Mouse (Mus musculus): ENCODE data around the gene Mdm2.
"Not testable (repeated sequence)": the region's sequence is repeated elsewhere in the genome, so short reads cannot be mapped to it uniquely, and the experiment has no call there.

The Mdm2 gene

DNA sequence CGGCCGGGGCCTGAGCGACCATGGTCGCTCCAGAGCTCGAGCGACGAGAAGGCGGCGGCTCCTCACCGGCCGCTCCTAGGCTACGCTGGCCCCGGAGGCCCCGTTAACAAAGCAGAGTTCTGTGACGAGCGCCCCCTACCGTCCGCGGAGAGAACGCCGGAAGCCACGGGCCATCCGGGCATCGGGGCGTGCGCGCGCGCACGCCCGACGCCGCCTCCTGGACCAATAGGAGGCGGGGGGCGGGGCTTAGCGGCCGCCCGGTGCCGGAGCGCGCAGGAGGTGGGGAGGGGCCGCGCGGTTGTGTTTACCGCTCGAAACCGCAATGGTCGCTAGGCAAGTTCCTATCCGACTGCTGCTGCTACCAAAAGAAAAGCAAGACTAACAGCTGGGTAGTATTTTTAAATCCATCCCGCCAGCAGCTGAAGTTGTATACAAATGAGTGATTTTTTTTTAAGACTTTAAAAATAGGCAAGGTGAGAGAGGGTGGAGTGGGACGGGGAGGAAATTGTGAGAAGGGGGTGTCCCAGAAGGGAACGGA is at the start of gene Mdm2:
Gene Mdm2, minus strand, starts transcription at position 155 of the 538 bp plus-strand sequence.
- in situ Hi-C loops (cut with MboI; ENCODE audit: unreplicated experiment in 2 of 2) = loop anchor here (25.0 kb wide), 3 partner anchors 648 to 1502 kb away; partner anchors contain the start of gene Cct2 (in 1 of the 2)

DNA sequence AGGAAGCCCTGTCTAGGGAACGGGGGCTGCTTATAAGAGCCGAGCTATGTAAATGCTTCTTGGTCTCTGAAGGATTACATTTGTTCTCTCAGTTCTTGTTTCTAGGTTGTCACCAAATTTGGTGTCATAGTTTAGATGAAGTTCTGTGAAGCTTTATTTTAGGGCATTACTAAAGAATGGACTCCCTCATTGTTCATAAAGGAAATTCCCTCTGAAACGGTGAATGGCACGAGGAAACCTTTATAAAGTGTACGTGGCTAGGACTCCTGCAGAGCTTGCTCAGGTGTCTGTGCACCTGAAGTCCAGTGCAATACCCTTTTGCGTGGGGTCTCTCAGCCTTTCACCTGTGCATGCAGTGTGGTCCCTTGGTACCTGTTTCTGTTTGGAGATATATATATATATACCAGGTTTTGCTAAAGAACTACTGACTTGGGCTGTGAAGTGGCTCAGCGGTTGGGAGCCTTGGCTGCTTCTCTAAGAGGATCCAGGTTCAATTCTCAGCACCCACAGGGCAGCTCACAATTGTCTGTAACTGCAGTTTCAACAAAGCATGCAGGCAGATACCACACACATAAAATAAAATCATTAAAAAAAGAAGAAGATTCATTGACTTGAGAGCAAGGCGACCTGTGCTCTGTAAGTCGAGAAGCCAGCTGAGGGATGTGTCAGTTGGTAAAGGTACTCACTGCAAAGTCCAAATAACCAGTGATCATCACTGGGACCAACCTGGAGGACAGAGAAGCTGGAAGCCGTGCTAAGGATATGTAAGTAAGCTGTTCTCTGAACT is 49.5 kb upstream of the Mdm2 start:
- in situ Hi-C loops (cut with MboI; ENCODE audit: unreplicated experiment in 2 of 2) = no loop called here

DNA sequence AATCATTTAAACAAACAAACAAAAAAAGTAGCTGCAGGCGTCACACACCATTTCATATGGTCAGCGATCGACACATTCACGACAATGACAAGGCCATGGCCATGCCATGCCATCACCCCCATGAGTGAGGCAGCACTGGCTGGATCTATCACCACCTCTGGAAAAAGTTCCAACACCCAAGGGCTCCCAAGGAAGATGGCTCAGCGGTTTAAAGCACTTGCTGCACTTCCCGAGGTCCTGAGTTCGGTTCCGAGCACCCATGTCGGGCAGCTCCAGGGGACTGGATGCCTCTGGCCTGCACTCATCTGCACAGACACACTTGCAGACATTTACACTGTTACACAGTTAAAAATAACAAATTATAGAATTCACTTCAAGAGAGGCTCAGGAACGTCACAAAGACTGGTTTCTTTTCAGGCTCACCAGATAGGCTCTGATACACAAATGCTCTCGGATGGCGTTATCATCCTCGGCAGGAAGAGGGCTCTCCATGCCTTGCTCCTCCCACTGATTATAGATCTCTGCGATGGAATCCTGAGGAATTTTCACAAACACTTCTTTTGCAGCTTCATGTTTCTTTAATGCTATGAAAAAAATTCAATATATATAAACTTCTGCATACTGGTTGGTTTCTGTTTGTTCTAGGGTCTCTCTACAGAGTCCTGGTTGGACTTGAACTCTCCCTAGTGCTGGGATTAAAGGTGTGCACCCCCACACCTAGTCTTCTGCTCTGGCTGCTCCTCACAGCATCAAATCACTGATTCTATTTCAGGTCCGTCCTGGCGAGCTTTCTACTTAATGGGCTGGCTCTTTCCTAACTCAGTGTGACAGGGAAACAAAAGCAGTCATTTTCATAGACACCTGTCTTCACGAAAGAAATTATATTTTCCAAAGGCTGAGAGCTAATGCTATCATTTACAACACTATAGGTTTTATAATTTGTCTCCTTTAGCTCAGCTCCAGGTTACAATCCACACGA is 48.5 kb upstream of the Mdm2 start:
- in situ Hi-C loops (cut with MboI; ENCODE audit: unreplicated experiment in 2 of 2) = no loop called here

DNA sequence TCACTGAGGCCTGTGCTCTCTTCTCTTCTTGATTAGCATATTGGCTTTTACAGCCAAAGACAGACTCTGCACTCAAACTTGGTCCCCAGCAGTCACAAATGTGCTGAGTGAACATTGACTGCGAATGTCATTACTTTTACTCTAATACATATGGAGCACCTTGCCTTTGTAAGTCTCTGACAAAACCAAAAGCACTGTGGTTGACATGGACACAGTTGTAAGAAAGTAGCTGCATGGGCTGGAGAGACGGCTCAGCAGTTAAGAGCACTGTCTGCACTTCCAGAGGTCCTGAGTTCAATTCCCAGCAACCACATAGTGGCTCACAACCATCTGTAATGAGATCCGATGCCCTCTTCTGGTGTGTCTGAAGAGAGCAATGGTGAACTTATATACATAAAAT is 47.8 kb upstream of the Mdm2 start:
- in situ Hi-C loops (cut with MboI; ENCODE audit: unreplicated experiment in 2 of 2) = not testable (repeated sequence)

GRCm38 (mm10) chr10:117757796-117758342 is 47.3 kb upstream of the Mdm2 start:
- in situ Hi-C loops (cut with MboI; ENCODE audit: unreplicated experiment in 2 of 2) = no loop called here

- in situ Hi-C loops (cut with MboI; ENCODE audit: unreplicated experiment in 2 of 2) = no loop called here
These were observed 46.7 kb upstream of the Mdm2 start for GRCm38 (mm10) chr10:117757259-117757658.

GRCm38 (mm10) chr10:117756784-117757183 is 46.2 kb upstream of the Mdm2 start:
- in situ Hi-C loops (cut with MboI; ENCODE audit: unreplicated experiment in 2 of 2) = no loop called here

DNA sequence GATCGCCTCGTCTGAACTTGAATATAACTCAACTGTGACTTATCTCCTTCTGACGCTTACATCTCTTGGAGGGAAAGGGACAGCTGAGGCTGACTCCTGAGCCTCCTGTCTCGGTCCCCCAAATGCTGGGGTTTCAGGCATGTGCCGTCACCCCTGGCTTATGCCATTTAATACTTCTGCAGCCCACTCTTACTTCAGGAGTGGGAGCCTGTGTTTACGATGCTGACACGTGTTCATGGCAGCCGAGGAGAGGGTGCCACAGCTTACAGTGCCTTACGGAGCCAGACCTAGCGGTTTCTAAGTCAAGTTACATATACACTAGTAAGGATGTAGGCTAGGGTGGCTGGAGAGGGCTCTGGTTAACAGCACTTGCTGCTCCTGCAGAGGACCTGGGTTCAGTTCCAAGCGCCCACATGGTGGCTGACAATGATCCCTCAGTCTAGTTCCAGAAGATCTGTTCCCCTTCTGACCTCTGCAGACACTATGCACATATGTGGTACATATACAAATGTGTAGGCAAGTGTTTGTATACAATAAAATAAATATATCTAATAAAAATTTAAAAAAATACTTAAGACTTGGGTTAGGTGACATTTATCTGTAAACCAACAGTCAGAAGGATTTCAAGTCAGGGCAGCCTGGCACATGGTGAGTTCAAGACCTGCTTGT is 45.4 kb upstream of the Mdm2 start:
- in situ Hi-C loops (cut with MboI; ENCODE audit: unreplicated experiment in 2 of 2) = no loop called here

GRCm38 (mm10) chr10:117755086-117755798 is 44.7 kb upstream of the Mdm2 start:
- in situ Hi-C loops (cut with MboI; ENCODE audit: unreplicated experiment in 2 of 2) = no loop called here

GRCm38 (mm10) chr10:117754609-117754940 is 44.0 kb upstream of the Mdm2 start:
- in situ Hi-C loops (cut with MboI; ENCODE audit: unreplicated experiment in 2 of 2) = no loop called here

GRCm38 (mm10) chr10:117753711-117754608 is 43.4 kb upstream of the Mdm2 start:
- in situ Hi-C loops (cut with MboI; ENCODE audit: unreplicated experiment in 2 of 2) = no loop called here

DNA sequence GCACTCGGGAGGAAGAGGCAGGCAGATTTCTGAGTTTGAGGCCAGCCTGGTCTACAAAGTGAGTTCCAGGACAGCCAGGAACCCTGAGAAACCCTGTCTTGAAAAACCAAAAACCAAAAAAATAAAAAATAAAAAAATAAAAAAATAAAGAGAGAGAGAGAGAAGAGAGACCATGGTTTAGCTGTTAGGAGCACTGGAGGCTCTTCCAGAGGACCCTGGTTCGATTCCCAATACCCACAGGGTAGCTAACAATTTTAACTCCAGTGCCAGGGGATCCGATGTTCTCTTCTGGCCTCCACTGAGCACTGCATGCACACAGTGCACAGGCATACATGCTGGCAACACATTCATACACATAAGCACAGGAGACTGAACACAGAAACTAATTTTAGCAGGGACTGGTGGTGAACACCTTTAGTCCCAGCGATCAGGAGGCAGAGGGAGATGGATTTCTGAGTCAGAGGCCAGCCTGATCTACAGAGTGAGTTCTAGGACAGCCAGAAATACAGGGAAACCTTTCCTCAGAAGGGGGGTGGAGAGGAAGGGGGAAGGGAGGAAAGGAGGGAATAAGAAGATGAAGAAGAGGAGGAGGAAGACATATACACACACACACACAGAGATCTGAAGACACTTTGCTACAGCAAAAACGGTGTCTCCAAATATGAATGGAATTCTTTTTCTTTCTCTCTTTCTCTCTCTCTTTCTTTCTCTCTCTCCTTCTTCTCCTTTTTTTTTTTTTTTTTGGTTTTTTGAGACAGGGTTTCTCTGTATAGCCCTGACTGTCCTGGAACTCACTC is 42.5 kb upstream of the Mdm2 start:
- in situ Hi-C loops (cut with MboI; ENCODE audit: unreplicated experiment in 2 of 2) = no loop called here

GRCm38 (mm10) chr10:117752304-117752821 is 41.8 kb upstream of the Mdm2 start:
- in situ Hi-C loops (cut with MboI; ENCODE audit: unreplicated experiment in 2 of 2) = no loop called here

DNA sequence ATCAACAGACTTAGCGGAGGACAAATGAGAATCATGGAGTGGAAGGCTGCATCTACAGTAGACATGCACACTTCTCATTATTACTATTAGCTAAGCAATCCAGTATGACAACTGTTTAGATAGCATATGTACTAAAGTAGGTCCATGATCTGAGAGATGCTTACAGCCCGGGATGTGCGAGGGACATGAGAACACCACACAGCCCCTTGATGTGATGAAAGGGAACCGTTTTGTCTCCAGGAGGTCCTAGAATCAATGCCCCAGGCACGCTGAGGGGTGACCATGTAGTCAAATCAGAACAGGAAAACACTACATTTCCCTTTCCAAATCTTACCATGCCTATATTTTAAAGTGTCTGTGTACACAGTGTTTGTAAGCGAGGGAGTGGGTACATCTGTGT is 41.2 kb upstream of the Mdm2 start:
- in situ Hi-C loops (cut with MboI; ENCODE audit: unreplicated experiment in 2 of 2) = no loop called here

DNA sequence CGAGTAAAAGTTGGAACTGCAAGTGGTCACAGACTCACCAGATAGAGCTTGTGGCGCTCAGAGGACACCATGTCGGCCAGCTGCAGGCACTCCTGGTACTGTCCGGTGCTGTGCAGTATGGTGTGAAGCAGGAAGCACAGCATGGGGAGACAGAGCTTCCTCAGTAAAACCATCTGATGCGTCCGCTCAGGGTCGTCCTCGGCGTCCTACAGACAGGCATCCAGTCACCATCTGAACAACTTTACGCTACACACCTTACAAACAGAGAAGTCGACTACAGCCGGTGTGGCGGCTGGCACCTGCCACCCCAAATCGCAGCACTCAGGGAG is 40.7 kb upstream of the Mdm2 start:
- in situ Hi-C loops (cut with MboI; ENCODE audit: unreplicated experiment in 2 of 2) = no loop called here

DNA sequence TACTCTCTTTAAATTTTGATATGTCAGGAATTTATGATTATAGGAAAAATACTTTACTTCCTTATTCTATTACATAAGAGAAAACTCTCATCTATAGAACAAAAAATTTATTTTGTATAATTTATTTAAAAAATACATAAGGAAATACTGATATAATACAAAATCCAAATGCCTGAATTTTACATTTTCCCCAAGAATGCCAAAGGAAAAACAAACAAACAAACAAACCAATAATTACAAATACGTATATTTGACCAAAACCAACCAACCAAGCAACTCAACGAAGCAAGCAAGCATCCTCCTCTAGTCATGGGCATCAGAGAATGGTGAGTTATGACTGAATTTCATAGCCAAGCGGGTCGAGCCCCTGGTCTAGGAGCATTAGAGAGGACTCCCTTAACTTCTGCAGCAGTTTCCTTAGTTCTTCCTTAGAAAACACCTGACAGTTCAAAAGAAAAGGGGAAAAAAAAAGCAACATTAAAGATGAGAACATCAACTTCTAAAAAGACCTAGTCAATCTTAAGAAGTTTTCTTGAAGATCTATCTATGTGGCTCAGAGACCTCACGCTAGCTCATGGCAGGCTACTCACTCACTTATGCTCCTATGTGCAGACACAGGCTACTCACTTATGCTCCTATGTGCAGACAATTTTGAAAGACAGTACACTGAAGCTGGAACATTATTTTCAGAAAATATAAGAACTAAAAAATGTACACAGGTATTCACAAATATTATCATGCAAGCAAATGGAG is 40.1 kb upstream of the Mdm2 start:
- in situ Hi-C loops (cut with MboI; ENCODE audit: unreplicated experiment in 2 of 2) = no loop called here

DNA sequence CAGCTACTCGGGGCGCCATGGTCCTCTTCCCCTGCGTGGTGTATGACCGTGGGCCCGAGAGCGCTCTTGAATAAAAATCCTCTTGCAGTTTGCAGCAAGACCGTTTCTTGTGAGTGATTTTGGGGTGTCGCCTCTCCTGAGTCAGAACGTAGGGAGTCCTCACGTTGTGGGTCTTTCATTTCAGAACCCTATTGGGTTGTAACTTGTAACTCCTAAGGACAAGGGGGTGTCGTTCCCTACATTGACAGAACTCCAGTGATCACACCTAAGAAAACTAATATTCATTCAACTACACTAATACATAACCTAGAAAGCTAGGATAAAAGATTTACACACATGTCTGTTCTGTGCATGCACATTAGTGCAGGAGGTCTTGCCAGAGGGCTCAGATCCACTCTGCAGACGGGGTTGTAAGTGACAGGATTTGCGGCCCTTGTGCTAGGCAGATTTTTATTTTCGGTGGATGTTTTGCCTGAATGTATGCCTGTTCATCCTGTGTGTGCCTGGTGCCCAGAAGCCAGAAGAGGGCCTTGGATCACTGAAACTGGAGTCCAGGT is 39.3 kb upstream of the Mdm2 start:
- in situ Hi-C loops (cut with MboI; ENCODE audit: unreplicated experiment in 2 of 2) = loop anchor here (25.0 kb wide), 3 partner anchors 237 to 787 kb away; no protein-coding TSS in a partner anchor

Data from v-Abl transformed pro-B cells (cell line).